Mouse (Mus musculus) neural tube, embryonic 14.5 days (tissue): ENCODE measurements around the gene Dcaf10. TPM values are rescaled to one million over a fixed set of nuclear protein-coding genes. Genes with fewer than 3 reads are reported as not detected.
"Not testable (repeated sequence)": the region's sequence is repeated elsewhere in the genome, so short reads cannot be mapped to it uniquely, and the experiment has no call there.

ENCODE experiments used
- ATAC-seq: fragments of 200-750 bp; cut with Nextera tagmentation; 2 replicates; pipeline ENCODE4 v1.8.0; 2017; ENCODE audit warnings: low read depth, mild to moderate bottlenecking, moderate TSS enrichment, moderate library complexity
- H3K27ac ChIP-seq: fragments of 300-500 bp; sonication (generic); 2 replicates; pipeline ENCODE4 v1.5.1; 2014; ENCODE audit warnings: low read depth, mild to moderate bottlenecking, control low read depth, low read length, moderate library complexity, mixed read lengths
- H3K27me3 ChIP-seq: fragments of 300-500 bp; sonication (generic); 2 replicates; pipeline ENCODE4 v1.6.1; 2014; ENCODE audit warnings: low read length; ENCODE audit not compliant: control insufficient read depth, insufficient read depth
- H3K36me3 ChIP-seq: fragments of 300-500 bp; sonication (generic); 2 replicates; pipeline ENCODE4 v1.6.1; 2014; ENCODE audit warnings: low read length, mixed read lengths; ENCODE audit not compliant: control insufficient read depth, insufficient read depth
- H3K4me1 ChIP-seq: fragments of 300-500 bp; sonication (generic); 2 replicates; pipeline ENCODE4 v1.6.1; 2014; ENCODE audit warnings: low read length; ENCODE audit not compliant: control insufficient read depth, insufficient read depth
- H3K4me2 ChIP-seq: fragments of 300-500 bp; sonication (generic); 2 replicates; pipeline ENCODE4 v1.6.1; 2014; ENCODE audit warnings: mild to moderate bottlenecking, low read depth, low read length, control low read depth
- H3K4me3 ChIP-seq: fragments of 300-500 bp; sonication (generic); 2 replicates; pipeline ENCODE4 v1.5.1; 2014; ENCODE audit warnings: low read depth, low read length, control low read depth, mixed read lengths
- H3K9ac ChIP-seq: fragments of 300-500 bp; sonication (generic); replicated peaks from 2 replicates; pipeline ENCODE4 v1.6.1; 2014; ENCODE audit warnings: low read depth, mild to moderate bottlenecking, control low read depth, low read length, mixed read lengths
- H3K9me3 ChIP-seq: fragments of 300-500 bp; sonication (generic); 2 replicates; pipeline ENCODE4 v1.6.1; 2016; ENCODE audit warnings: low read length; ENCODE audit not compliant: control insufficient read depth
- WGBS: fragments of 180-500 bp; shearing (Covaris S2); extraction: QIAGEN DNeasy Blood & Tissue Kit; methylation state at CpG from one replicate; pipeline ENCODE4 v1.1.7; 2014; 5-methylcytosine and 5-hydroxymethylcytosine counted together
- polyA plus RNA-seq: library from polyadenylated mRNA; unstranded; fragments of >200 nt; fragmentation: Nextera tagmentation; extraction: Ambion mirVana; gene quantifications from 2 replicates; pipeline ENCODE4 v1.2.1, GENCODE M21; 2014

Gene Dcaf10
- polyA plus RNA-seq, 1 experiment from 2014 or later = 9.7 TPM

DNA sequence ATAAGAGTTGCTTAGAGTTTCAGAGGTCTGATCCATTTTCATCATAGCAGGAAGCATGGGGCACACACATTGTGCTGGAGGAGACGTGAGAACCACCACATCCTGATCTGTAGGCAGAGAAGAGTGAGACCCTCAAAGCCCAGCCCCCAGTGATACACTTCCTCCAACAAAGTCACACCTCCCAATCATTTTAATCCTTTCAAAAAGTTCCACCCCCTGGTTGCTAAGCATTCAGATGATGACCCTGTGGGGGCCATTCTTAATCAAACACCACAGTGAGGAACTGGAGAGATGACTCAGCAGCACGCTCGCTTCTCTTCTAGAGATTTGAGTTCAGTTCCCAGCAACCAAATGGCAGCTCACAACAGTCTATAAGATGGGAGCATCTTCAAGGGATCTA, 9.4 kb upstream of the Dcaf10 start:
- H3K4me3 ChIP-seq = no peak overlapping the region
- H3K4me1 ChIP-seq = no peaks in the 10 kb centered on the region
- H3K9ac ChIP-seq = no peak overlapping the region
- H3K9me3 ChIP-seq = no peaks in the 10 kb centered on the region
- no peak overlapping the region for H3K27ac ChIP-seq
- no peak for ATAC-seq
- H3K4me2 ChIP-seq = no peak overlapping the region
- no peaks in the 10 kb centered on the region for H3K36me3 ChIP-seq
- WGBS = 67% methylated on average over 3 of the region's 3 CpGs
- no peaks in the 10 kb centered on the region for H3K27me3 ChIP-seq

DNA sequence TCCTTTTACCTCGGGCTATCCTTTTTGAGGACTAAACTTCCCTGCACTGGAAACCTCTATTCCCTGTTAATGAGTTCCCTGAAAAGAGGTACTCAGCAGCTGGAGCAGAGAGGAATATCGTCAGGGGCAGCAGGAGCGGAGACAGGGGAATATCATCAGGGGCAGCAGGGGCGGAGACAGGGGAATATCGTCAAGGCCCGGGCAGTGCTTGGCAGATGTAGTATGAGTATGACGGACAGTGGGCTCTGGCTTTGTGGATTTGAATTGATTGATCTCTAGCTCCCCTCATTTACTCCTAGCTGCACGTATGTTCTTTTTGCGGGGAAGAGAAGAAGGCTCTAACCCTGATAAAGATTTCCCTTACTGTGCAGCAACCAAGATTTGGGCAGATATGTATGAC, 675 bp upstream of the Dcaf10 start:
- H3K27me3 ChIP-seq = no peaks in the 10 kb centered on the region; the same call in 1 of the 2 replicates
- H3K4me2 ChIP-seq = peak overlapping the region; percentile 93
- WGBS = 56% methylated on average over 9 of the region's 9 CpGs
- peak overlapping the region; percentile 84 for H3K27ac ChIP-seq
- H3K4me3 ChIP-seq = peak overlapping the region; percentile 94; the same call in 1 of the 2 replicates
- peak; percentile 9; the same call in 1 of the 2 replicates for ATAC-seq
- H3K9me3 ChIP-seq = no peaks in the 10 kb centered on the region
- peaks cover 15% of the 10 kb centered on the region for H3K4me1 ChIP-seq
- peak overlapping the region; percentile 90 for H3K9ac ChIP-seq
- H3K36me3 ChIP-seq = 0 out of 2 replicates have a peak, but pooled peaks cover 3% of the 10 kb centered on the region

GRCm38 (mm10) chr4:45342286-45343155, 620 bp downstream of the Dcaf10 start, which contains the start of gene Exosc3:
Gene Exosc3 (minus strand): TSS chr4:45342732.
- Histone ChIP-seq H3K9me3 (no peaks in the 10 kb centered on the region), H3K27ac (peak within 1 kb of the TSS; percentile 84), H3K4me1 (peaks cover 15% of the 10 kb centered on the region), H3K36me3 (0 out of 2 replicates have a peak, but pooled peaks cover 4% of the 10 kb centered on the region), H3K27me3 (no peaks in the 10 kb centered on the region; the same call in 1 of the 2 replicates), H3K4me3 (peak within 1 kb of the TSS; percentile 94), H3K9ac (peak within 1 kb of the TSS; percentile 90), H3K4me2 (peak within 1 kb of the TSS; percentile 93)
- ATAC-seq = peak; percentile 78
- WGBS = under 1% methylated on average over 73 of the region's 76 CpGs

DNA sequence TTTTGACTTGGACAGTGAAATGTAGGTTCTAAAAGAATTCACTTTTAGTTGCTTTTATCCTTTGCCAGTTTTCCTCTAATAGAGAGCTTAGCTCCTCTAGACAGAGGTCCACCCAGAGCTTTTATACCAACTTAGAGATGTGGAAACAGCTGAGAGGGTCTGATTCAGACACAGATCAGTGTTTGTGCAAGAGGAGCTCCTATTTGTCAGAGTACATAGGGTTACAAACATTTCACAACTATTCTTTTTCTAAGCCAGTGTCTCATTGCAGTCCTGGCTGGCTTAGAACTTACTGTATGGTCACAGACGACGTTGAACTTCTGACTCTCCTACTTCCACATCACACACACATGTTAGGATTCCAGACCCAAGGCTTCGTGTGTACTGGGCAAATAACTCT, 14.8 kb downstream of the Dcaf10 start:
- Histone ChIP-seq H3K4me2 (no peak overlapping the region), H3K9ac (no peak overlapping the region), H3K36me3 (peaks cover 8% of the 10 kb centered on the region; the same call in 1 of the 2 replicates), H3K4me1 (no peaks in the 10 kb centered on the region), H3K9me3 (no peaks in the 10 kb centered on the region), H3K4me3 (no peak overlapping the region), H3K27me3 (no peaks in the 10 kb centered on the region), H3K27ac (no peak overlapping the region)
- no peak for ATAC-seq
- WGBS = 94% methylated on average over 3 of the region's 3 CpGs

DNA sequence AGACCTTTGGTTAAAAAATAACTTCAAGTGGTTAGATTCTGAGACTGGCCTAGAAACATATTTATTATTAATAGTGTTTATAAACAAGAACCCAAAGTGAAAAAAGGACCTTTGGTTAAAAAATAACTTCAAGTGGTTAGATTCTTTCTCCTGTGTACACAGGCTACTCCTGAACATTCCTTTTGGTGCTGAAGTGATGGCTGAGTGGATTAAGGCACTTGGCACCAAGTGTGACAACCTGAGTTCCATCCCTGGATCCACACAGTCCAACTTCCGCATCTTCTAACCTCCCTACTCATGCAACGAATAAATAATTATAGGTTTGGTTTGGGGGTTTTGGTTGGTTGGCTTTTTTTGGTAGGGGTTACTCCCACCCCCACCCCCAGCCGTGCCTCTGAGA, 29.4 kb downstream of the Dcaf10 start:
- Histone ChIP-seq H3K4me1 (no peaks in the 10 kb centered on the region), H3K27me3 (no peaks in the 10 kb centered on the region), H3K4me2 (no peak overlapping the region), H3K4me3 (no peak overlapping the region), H3K36me3 (peaks cover 35% of the 10 kb centered on the region), H3K9me3 (no peaks in the 10 kb centered on the region), H3K27ac (no peak overlapping the region), H3K9ac (no peak overlapping the region)
- no peak for ATAC-seq
- WGBS = 99% methylated on average over 3 of the region's 3 CpGs

DNA sequence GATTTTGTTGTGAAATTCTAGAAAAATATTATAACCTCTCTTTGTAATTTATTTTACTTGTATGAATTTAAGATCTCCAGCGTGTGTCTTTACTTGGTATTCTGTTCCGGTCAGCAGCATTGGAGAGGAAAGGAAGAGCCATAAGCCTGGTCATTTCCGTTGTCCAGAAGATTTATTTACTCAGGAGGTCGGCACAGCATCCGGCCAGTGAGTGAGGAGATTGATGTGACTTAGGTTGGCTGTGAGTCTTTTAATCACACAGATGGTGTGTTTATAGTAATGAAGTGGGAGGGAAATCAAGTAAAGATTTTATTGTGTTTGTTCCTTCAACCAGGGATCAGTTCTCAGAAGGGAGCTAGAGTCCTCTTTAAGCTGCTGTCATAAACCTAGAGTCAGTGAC, 33.0 kb downstream of the Dcaf10 start:
- H3K9me3 ChIP-seq = no peaks in the 10 kb centered on the region
- 62% methylated on average over 5 of the region's 5 CpGs for WGBS
- no peak overlapping the region for H3K4me3 ChIP-seq
- no peak overlapping the region for H3K4me2 ChIP-seq
- H3K36me3 ChIP-seq = peaks cover 39% of the 10 kb centered on the region
- no peaks in the 10 kb centered on the region for H3K4me1 ChIP-seq
- H3K9ac ChIP-seq = no peak overlapping the region
- no peaks in the 10 kb centered on the region for H3K27me3 ChIP-seq
- H3K27ac ChIP-seq = no peak overlapping the region
- ATAC-seq = no peak

DNA sequence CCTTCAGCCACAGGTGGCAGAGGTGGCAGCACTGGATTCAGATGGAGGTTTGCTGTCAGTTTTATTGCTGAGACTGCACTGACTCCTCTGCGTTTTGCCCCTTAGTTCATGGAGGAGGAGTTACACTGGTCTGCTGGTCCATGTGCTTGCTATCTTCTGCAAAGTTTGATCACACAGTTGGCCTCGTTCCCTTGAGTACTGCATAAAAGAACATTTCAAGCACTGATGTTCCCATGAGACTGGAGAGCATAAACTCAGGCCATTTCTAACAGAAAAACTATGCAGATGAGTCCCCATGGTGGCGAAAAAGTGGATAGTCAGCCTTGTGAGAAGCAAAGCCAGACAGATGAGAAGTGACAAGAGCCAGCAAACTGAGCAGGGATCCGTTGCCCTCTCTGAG, 34.7 kb downstream of the Dcaf10 start:
- Histone ChIP-seq H3K4me2 (no peak overlapping the region), H3K27me3 (no peaks in the 10 kb centered on the region), H3K4me1 (no peaks in the 10 kb centered on the region), H3K9ac (no peak overlapping the region), H3K4me3 (no peak overlapping the region), H3K9me3 (no peaks in the 10 kb centered on the region), H3K27ac (no peak overlapping the region), H3K36me3 (peaks cover 36% of the 10 kb centered on the region)
- WGBS = 84% methylated on average over 4 of the region's 4 CpGs
- no peak for ATAC-seq

DNA sequence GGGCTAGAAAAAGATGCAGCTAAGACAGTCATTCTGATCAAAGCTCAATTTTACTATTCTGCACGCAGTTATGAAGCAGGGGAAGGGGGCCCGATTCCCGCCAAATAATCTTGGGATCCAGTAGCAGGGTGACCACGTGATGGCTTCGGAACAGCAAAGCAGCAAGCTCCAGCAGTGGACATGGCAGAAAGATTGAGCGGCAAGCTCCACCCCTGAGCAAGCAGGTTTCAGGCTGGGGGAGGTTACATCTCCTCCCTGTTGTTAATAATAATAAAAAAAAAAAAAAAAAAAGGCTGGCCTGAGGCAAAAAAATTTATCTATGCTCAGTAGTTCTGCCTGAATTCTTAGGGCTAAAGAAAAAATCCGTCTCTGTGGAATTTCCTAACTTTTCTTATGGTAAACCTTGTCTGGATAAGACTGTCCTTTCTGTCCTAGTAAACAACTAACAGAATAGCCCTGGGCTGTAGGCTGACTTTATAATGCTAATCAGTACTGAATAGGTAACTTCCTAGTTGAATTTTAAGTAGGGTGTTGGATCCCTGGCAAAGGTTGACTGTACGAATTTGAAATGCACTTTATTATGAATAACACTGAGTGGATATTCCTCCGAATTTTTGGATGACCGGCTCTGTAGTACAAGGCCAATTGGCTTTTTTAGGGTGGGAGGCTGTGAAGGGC, 39.1 kb downstream of the Dcaf10 start:
- not testable (repeated sequence) for H3K27me3 ChIP-seq, ATAC-seq, H3K9me3 ChIP-seq, H3K4me3 ChIP-seq, H3K4me1 ChIP-seq, H3K36me3 ChIP-seq, H3K27ac ChIP-seq, H3K4me2 ChIP-seq, H3K9ac ChIP-seq
- 89% methylated on average over 10 of the region's 10 CpGs for WGBS

DNA sequence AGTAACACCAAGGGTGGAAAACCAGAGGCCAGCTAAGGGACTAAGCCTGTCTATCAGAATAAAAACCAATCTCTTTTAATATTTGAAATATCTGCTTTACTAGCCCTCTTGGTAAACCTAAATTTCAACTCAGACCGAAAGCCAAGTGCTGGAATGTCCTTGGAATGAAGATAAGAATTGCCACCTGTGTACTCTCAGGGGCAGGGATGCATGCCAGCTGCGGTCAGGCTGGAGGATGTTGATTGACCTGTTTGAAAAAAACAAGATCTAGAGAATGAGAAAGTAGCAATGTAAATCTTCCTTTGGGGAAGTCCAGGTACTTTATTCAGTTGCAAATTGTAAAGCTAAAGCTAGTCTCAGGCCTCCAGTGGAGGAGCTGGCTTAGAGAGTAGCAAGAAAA, 40.2 kb downstream of the Dcaf10 start:
- H3K27ac ChIP-seq = not testable (repeated sequence)
- WGBS = 87% methylated on average over 2 of the region's 2 CpGs

More for the DNA sequence above, 40.2 kb downstream of the Dcaf10 start:
- not testable (repeated sequence) for H3K4me2 ChIP-seq, H3K9ac ChIP-seq, H3K27me3 ChIP-seq, H3K4me3 ChIP-seq, ATAC-seq, H3K4me1 ChIP-seq, H3K9me3 ChIP-seq, H3K36me3 ChIP-seq
